Mouse (Mus musculus) adrenal gland, postnatal 4 days (tissue): Measurements from ENCODE around the gene Atp11b. TPM values are rescaled to one million over a fixed set of nuclear protein-coding genes. Genes with fewer than 3 reads are reported as not detected.

Experiments
- DNase-seq, 2 experiments: peaks; one replicate each; pipeline ENCODE4 v3.0.0; 2021 to 2022; ENCODE audit warnings: low spot score in 2 of 2, mixed read lengths in 2 of 2
- total RNA-seq, 2 experiments: library from RNA; stranded (reverse); gene quantifications; 2 replicates each; pipeline ENCODE4 v1.2.3; 2021

The Atp11b gene
- total RNA-seq, 2 experiments from 2014 or later = 41.2 to 47.2 TPM

- no peak for DNase-seq
Observed at GRCm38 (mm10) chr3:35764637-35765617, 11.0 kb downstream of the Atp11b start.

GRCm38 (mm10) chr3:35779748-35780147 is 25.8 kb downstream of the Atp11b start:
- no peak for DNase-seq

- DNase-seq = no peak
Observed at GRCm38 (mm10) chr3:35802040-35802439, 48.1 kb downstream of the Atp11b start.

- no peak for DNase-seq
Observed at GRCm38 (mm10) chr3:35819887-35820286, 66.0 kb downstream of the Atp11b start.

- DNase-seq = no peak
Observed at GRCm38 (mm10) chr3:35822036-35822435, 68.1 kb downstream of the Atp11b start.

- no peak for DNase-seq
Observed at GRCm38 (mm10) chr3:35849326-35849725, 95.4 kb downstream of the Atp11b start.

- no peak for DNase-seq
Observed at GRCm38 (mm10) chr3:35883267-35883666, 129.4 kb downstream of the Atp11b start.

- no peak for DNase-seq
Observed at GRCm38 (mm10) chr3:35889531-35889930, 135.6 kb downstream of the Atp11b start.

- DNase-seq = no peak
Observed at GRCm38 (mm10) chr3:35891123-35891522, 137.2 kb downstream of the Atp11b start.

GRCm38 (mm10) chr3:35893156-35893555 is 139.2 kb downstream of the Atp11b start:
- no peak for DNase-seq

GRCm38 (mm10) chr3:35897900-35898299 is 144.0 kb downstream of the Atp11b start:
- no peak for DNase-seq

- no peak for DNase-seq
Observed at GRCm38 (mm10) chr3:35899109-35899508, 145.2 kb downstream of the Atp11b start.

- no peak for DNase-seq
Observed at GRCm38 (mm10) chr3:35900555-35901204, 146.8 kb downstream of the Atp11b start.

Other genes with a start within 250 kb of the Atp11b start
- 10 to 100 TPM; 76.5 to 79.3 TPM for gene Dcun1d1, start 183.3 kb downstream of the Atp11b start, total RNA-seq
- gene Mccc1, start 246.6 kb downstream of the Atp11b start, total RNA-seq = 10 to 100 TPM; 57.7 to 74.9 TPM